9 mouse cellular contexts compared by ENCODE assay signal in the genomic region with DNA sequence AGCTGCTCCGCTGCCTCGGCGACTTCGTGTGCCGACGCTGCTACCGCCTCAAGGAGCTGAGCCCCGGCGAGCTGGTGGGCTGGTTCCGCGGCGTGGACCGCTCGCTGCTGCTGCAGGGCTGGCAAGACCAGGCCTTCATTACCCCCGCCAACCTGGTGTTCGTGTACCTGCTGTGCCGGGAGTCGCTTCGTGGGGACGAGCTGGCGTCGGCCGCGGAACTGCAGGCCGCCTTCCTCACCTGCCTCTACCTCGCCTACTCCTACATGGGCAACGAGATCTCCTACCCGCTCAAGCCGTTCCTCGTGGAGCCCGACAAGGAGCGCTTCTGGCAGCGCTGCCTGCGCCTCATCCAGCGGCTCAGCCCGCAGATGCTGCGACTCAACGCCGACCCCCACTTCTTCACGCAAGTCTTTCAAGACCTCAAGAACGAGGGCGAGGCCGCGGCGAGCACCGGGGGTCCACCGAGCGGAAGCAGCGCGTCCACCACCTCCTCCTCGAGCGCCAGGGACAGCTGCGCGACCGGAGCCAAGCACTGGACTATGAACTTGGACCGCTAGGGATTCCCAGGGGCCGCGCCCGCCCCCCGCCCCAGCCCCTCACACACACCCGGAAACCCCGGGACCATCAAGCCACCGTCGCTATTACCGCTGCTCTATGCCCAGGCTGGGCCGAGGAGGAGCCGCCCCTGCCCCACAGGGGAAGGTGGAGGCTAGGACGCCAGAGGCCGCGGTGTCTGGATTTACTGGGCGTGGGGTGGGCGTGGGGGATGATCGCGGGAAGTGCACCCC. TPM values are rescaled to one million over a fixed set of nuclear protein-coding genes. Genes with fewer than 3 reads are reported as not detected.
DNase-seq lines count a peak whose midpoint lies in the region; ATAC-seq lines count a peak whose summit lies in the region.
"Had no signal": no experiment of that assay in that cellular context is flagged by ENCODE, and none has a peak within 500 bp of the region (broad histone marks: within the 10 kb centered on the region; RNA-seq: fewer than 3 reads in every experiment).

No protein-coding gene starts in this region.

- H3K4me3 ChIP-seq in hindbrain, embryonic 14.5 days (replicated peaks; ENCODE audit: low read length): peak overlapping the region; percentile 89
- H3K4me3 ChIP-seq in midbrain, embryonic 13.5 days (replicated peaks): peak overlapping the region; percentile 89

- H3K4me2 ChIP-seq in hindbrain, embryonic 14.5 days (replicated peaks): peak overlapping the region; percentile 57
- peak overlapping the region; percentile 93 for H3K4me2 ChIP-seq in midbrain, embryonic 13.5 days (replicated peaks)

- no peak for ATAC-seq in hindbrain, embryonic 14.5 days (ENCODE audit: low FRiP score)
- 0 out of 2 replicates have a peak, but pooled peaks have one; percentile 3 for ATAC-seq in midbrain, embryonic 13.5 days

- H3K4me1 ChIP-seq in hindbrain, embryonic 14.5 days (replicated peaks; ENCODE audit: control insufficient read depth, insufficient read depth, low read length): peaks cover 33% of the 10 kb centered on the region
- H3K4me1 ChIP-seq in midbrain, embryonic 13.5 days (replicated peaks): peaks cover 72% of the 10 kb centered on the region

- H3K9me3 ChIP-seq in hindbrain, embryonic 14.5 days (ENCODE audit: control insufficient read depth, low read length): no peaks in the 10 kb centered on the region
- no peaks in the 10 kb centered on the region for H3K9me3 ChIP-seq in midbrain, embryonic 13.5 days

- peak; percentile 34 to 47 for DNase-seq in layer of hippocampus, postnatal 10 days (ENCODE audit: low spot score in 2 of 2)
- DNase-seq in layer of hippocampus, adult 9-11 months: no peak
- peak; percentile 55 for DNase-seq in ZHBTc4 (ENCODE audit: low read depth, low spot score)
- DNase-seq in cerebellum, postnatal 25 days: peak; percentile 65 to 70
- DNase-seq in hindbrain, embryonic 14.5 days (ENCODE audit: low spot score): no peak
- no peak for DNase-seq in c-Kit-positive CD71-positive TER-119-positive erythroid progenitor cells, embryonic 14.5 days (ENCODE audit: low spot score)
- no peak for DNase-seq in urinary bladder, adult 2 months (ENCODE audit: low spot score)

- WGBS in hindbrain, embryonic 14.5 days: under 1% methylated on average over 74 of the region's 74 CpGs
- WGBS in midbrain, embryonic 13.5 days: under 1% methylated on average over 74 of the region's 74 CpGs

- H3K27me3 ChIP-seq in hindbrain, embryonic 14.5 days (ENCODE audit: control insufficient read depth, insufficient read depth, low read length): no peaks in the 10 kb centered on the region
- 0 out of 2 replicates have a peak, but pooled peaks cover 2% of the 10 kb centered on the region for H3K27me3 ChIP-seq in midbrain, embryonic 13.5 days

- H3K27ac ChIP-seq in hindbrain, embryonic 14.5 days: peak overlapping the region; percentile 85
- H3K27ac ChIP-seq in midbrain, embryonic 13.5 days: peak overlapping the region; percentile 90

- H3K36me3 ChIP-seq in hindbrain, embryonic 14.5 days (replicated peaks; ENCODE audit: control insufficient read depth, insufficient read depth): no peaks in the 10 kb centered on the region
- no peaks in the 10 kb centered on the region for H3K36me3 ChIP-seq in midbrain, embryonic 13.5 days

- peak overlapping the region; percentile 98 for H3K9ac ChIP-seq in hindbrain, embryonic 14.5 days
- peak overlapping the region; percentile 98 for H3K9ac ChIP-seq in midbrain, embryonic 13.5 days (replicated peaks)

RNA-seq across cellular contexts. Expression of a gene that starts 1.1 kb away (rescaled TPM):
- total RNA-seq in layer of hippocampus, postnatal 10 days (2021): 100 to 1,000 TPM; 286 to 311 TPM
- 23.3 and 27.4 TPM in 2 replicates for polyA plus RNA-seq in hindbrain, embryonic 14.5 days (2014; fragmentation: Nextera tagmentation; extraction: Ambion mirVana)
- 4.8 and 7.1 TPM in 2 replicates for polyA plus RNA-seq in midbrain, embryonic 13.5 days (2015; fragmentation: Nextera tagmentation; extraction: Ambion mirVana)
- 0.03 and 0.13 TPM in 2 replicates for polyA plus RNA-seq in urinary bladder, adult 2 months (2012; rRNA removed)

RNA-seq across cellular contexts. Expression of a gene that starts 29.4 kb away (rescaled TPM):
- total RNA-seq in layer of hippocampus, postnatal 10 days (2021): not detected
- polyA plus RNA-seq in hindbrain, embryonic 14.5 days (2014; fragmentation: Nextera tagmentation; extraction: Ambion mirVana): 5.2 and 5.8 TPM in 2 replicates
- polyA plus RNA-seq in midbrain, embryonic 13.5 days (2015; fragmentation: Nextera tagmentation; extraction: Ambion mirVana): 1.8 and 5.1 TPM in 2 replicates
- not detected in 2 replicates for polyA plus RNA-seq in urinary bladder, adult 2 months (2012; rRNA removed)
- total RNA-seq: left cerebral cortex, postnatal 10 days had no signal

RNA-seq across cellular contexts. Expression of a gene that starts 37.1 kb away (rescaled TPM):
- under 1 TPM in 1 of 2 experiments, not detected in 1; 0.53 TPM for total RNA-seq in layer of hippocampus, postnatal 10 days (2021)
- 2.0 and 2.1 TPM in 2 replicates for polyA plus RNA-seq in hindbrain, embryonic 14.5 days (2014; fragmentation: Nextera tagmentation; extraction: Ambion mirVana)
- polyA plus RNA-seq in midbrain, embryonic 13.5 days (2015; fragmentation: Nextera tagmentation; extraction: Ambion mirVana): 0.64 and 1.9 TPM in 2 replicates
- not detected in 2 replicates for polyA plus RNA-seq in urinary bladder, adult 2 months (2012; rRNA removed)
- total RNA-seq: left cerebral cortex, postnatal 10 days had no signal

Comparison
In these comparisons a context has a peak if more than half of its experiments do, and no peak if none do; other contexts are left out.
1. DNase-seq: peak in layer of hippocampus, postnatal 10 days (2 of 2), ZHBTc4 (single experiment) and cerebellum, postnatal 25 days (2 of 2); none in layer of hippocampus, adult 9-11 months (single experiment), hindbrain, embryonic 14.5 days (single experiment), c-Kit-positive CD71-positive TER-119-positive erythroid progenitor cells, embryonic 14.5 days (single experiment) and urinary bladder, adult 2 months (single experiment).